Mouse (Mus musculus) lung, postnatal 0 days (tissue): ENCODE measurements around the gene Rhbdd2.

Experiments used
- CTCF ChIP-seq: IDR thresholded peaks from 2 replicates; pipeline ENCODE4 v1.5.1; 2016; ENCODE audit warnings: antibody characterized with exemption, mild to moderate bottlenecking
- EP300 ChIP-seq: IDR thresholded peaks from 2 replicates; pipeline ENCODE4 v1.6.1; 2016; ENCODE audit warnings: antibody characterized with exemption, mild to moderate bottlenecking, control low read depth

DNA sequence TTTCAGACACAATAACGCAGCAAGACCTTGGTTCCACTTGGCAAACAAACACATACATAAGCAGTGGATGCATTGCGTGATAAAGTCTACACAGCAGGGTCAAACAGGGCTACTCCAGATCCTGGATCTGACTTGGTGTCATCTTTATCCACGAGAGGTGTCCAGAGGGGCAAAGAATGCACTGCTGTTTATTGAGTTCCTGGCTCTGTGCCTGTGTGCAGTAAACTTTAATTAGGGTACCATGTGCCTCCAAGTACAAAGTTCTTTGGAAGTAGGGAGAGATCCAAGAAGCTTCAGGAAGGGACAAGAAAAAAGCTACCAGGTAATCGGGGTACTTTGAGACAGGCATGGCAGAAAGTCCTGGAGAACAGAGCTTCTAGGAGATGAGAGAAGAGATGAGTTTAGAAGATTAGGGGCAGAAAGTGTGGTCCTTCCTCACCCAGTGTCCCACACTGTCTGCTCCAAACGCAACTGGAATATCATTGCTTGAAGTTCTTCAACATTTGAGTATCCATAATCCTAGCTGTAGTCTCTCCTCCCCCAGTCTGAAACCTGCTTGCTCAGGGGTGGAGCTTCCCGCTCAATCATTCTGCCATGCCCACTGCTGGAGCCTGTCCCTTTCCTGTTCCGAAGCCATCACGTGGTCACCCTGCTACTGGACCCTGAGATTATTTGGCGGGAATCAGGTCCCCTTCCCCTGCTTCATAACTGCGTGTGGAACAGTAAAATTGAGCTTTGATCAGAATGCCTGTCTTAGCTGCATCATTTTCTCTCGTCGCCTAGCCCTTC lies 42.2 kb upstream of the Rhbdd2 start:
- TF ChIP-seq CTCF (no peak), EP300 (no peak)
